Mouse (Mus musculus) heart, embryonic 16.5 days (tissue): Measurements from ENCODE around the gene Acbd4. TPM values are rescaled to one million over a fixed set of nuclear protein-coding genes. Genes with fewer than 3 reads are reported as not detected.
A peak's percentile ranks its signal among the peaks of the same experiment; 100 is the strongest.

ENCODE experiments used
- ATAC-seq: fragments of 200-750 bp; cut with Nextera tagmentation; replicated peaks from 2 replicates; pipeline ENCODE4 v1.8.0; 2017; ENCODE audit warnings: moderate number of reproducible peaks; ENCODE audit not compliant: insufficient read depth, low FRiP score; ENCODE audit errors: extremely low read depth
- H3K27ac ChIP-seq: fragments of 300-500 bp; sonication (generic); 2 replicates; pipeline ENCODE4 v1.5.1; 2014; ENCODE audit warnings: mild to moderate bottlenecking, low read length, control low read depth, moderate library complexity
- H3K27me3 ChIP-seq: fragments of 300-500 bp; sonication (generic); 2 replicates; pipeline ENCODE4 v1.6.1; 2014; ENCODE audit warnings: low read length, mixed read lengths; ENCODE audit not compliant: control insufficient read depth, insufficient read depth
- H3K36me3 ChIP-seq: fragments of 300-500 bp; sonication (generic); 2 replicates; pipeline ENCODE4 v1.6.1; 2014; ENCODE audit not compliant: control insufficient read depth, insufficient read depth
- H3K4me1 ChIP-seq: fragments of 300-500 bp; sonication (generic); 2 replicates; pipeline ENCODE4 v1.6.1; 2014; ENCODE audit warnings: low read length, mixed read lengths; ENCODE audit not compliant: control insufficient read depth, insufficient read depth
- H3K4me2 ChIP-seq: fragments of 300-500 bp; sonication (generic); 2 replicates; pipeline ENCODE4 v1.6.1; 2014; ENCODE audit warnings: low read depth, mild to moderate bottlenecking, control low read depth, low read length
- H3K4me3 ChIP-seq: fragments of 300-500 bp; sonication (generic); 2 replicates; pipeline ENCODE4 v1.5.1; 2014; ENCODE audit warnings: mild to moderate bottlenecking, control low read depth, low read length
- H3K9ac ChIP-seq: fragments of 300-500 bp; sonication (generic); 2 replicates; pipeline ENCODE4 v1.6.1; 2014; ENCODE audit warnings: low read length, control low read depth
- H3K9me3 ChIP-seq: fragments of 300-500 bp; sonication (generic); replicated peaks from 2 replicates; pipeline ENCODE4 v1.6.1; 2016; ENCODE audit warnings: low read length; ENCODE audit not compliant: control insufficient read depth
- WGBS: fragments of 180-500 bp; shearing (Covaris S2); extraction: QIAGEN DNeasy Blood & Tissue Kit; methylation state at CpG from one replicate; pipeline ENCODE4 v1.1.7; 2014; 5-methylcytosine and 5-hydroxymethylcytosine counted together
- polyA plus RNA-seq: library from polyadenylated mRNA; unstranded; fragments of >200 nt; fragmentation: Nextera tagmentation; extraction: Ambion mirVana; gene quantifications from 2 replicates; pipeline ENCODE4 v1.2.1, GENCODE M21; 2015

Gene Acbd4
- polyA plus RNA-seq, 1 experiment from 2014 or later = 21.8 TPM

DNA sequence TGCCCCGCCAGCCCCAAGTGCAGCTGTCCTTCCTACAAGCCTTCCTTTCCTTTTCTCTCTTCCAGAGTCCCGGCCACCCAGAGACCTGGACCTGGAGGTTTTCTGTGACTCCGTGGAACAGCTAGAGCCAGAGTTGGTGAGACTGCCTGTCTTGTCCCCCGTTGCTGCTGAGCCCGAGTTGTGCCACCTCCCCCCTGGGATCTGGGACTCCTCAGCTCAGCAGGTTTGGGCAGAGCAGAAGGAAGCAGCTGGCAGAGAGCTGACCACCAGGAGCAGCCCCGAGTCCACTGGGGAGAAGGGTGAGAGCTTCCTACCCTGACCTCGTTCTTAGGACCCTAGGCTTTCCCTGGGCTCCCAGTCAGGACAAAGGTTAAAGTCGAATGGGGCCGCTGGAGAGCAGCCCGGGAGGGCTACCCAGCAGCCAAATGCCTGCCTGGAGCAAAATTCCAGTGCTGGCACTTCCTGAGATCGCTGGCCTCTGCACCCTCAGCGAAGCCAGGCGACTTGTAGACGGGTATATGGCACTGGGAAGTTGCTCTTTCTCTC is 3.8 kb downstream of the Acbd4 start:
- H3K4me2 ChIP-seq = no peak overlapping the region

DNA sequence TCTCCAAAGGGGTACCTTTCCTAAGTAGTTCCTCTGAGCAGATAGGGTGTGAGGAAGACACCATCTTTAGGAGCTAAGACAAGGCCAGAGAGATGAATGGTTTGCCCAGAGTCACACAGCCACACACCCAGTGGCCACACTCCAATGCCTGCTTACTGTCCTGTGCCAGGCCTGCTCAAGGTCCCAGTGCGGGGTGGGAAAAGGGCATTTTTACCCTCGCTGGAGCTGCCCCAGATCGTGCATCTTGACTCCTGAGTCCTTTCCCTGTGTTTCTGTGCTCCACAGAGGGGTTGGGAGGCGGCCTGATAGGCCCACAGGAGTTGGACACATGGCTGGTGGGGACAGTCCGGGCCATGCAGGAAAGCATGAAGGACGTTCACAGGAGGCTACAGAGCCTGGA is 4.3 kb downstream of the Acbd4 start:
- 85% methylated on average over 6 of the region's 6 CpGs for WGBS
- no peaks in the 10 kb centered on the region; the same call in 1 of the 2 replicates for H3K36me3 ChIP-seq
- ATAC-seq = no peak
- no peaks in the 10 kb centered on the region for H3K27me3 ChIP-seq
- H3K4me3 ChIP-seq = no peak overlapping the region
- H3K9ac ChIP-seq = no peak overlapping the region
- peaks cover 12% of the 10 kb centered on the region for H3K4me1 ChIP-seq
- no peak overlapping the region for H3K27ac ChIP-seq
- H3K9me3 ChIP-seq = no peaks in the 10 kb centered on the region
- H3K4me2 ChIP-seq = no peak overlapping the region

More for the DNA sequence above, 3.8 kb downstream of the Acbd4 start:
- H3K36me3 ChIP-seq = no peaks in the 10 kb centered on the region; the same call in 1 of the 2 replicates
- H3K27me3 ChIP-seq = no peaks in the 10 kb centered on the region
- H3K4me1 ChIP-seq = peaks cover 15% of the 10 kb centered on the region
- H3K4me3 ChIP-seq = no peak overlapping the region
- 57% methylated on average over 14 of the region's 14 CpGs for WGBS
- no peak overlapping the region for H3K9ac ChIP-seq
- no peak for ATAC-seq
- H3K27ac ChIP-seq = no peak overlapping the region
- no peaks in the 10 kb centered on the region for H3K9me3 ChIP-seq

DNA sequence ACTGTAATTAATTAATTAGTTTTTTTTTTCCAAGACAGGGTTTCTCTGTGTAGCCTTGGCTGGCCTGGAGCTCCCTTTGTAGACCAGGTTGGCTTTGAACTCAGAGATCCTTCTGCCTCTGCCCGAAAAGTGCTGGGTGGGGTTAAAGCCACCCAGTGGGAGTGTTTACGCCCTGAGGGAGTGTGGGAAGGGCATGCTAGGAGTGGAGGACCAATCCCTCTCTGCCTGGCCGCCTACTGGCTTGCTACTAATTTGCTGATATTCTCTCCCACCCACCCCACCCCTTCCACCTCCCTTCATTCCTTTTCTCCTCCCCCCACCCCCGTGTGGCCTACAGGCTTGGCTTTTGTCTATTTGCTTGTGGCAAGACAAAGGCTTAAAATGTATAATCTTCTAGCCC is 4.9 kb downstream of the Acbd4 start:
- 70% methylated on average over 4 of the region's 4 CpGs for WGBS
- Histone ChIP-seq H3K4me2 (no peak overlapping the region), H3K9me3 (no peaks in the 10 kb centered on the region), H3K9ac (no peak overlapping the region), H3K4me3 (no peak overlapping the region), H3K36me3 (no peaks in the 10 kb centered on the region; the same call in 1 of the 2 replicates), H3K27me3 (no peaks in the 10 kb centered on the region), H3K27ac (no peak overlapping the region), H3K4me1 (peaks cover 15% of the 10 kb centered on the region)
- ATAC-seq = no peak

DNA sequence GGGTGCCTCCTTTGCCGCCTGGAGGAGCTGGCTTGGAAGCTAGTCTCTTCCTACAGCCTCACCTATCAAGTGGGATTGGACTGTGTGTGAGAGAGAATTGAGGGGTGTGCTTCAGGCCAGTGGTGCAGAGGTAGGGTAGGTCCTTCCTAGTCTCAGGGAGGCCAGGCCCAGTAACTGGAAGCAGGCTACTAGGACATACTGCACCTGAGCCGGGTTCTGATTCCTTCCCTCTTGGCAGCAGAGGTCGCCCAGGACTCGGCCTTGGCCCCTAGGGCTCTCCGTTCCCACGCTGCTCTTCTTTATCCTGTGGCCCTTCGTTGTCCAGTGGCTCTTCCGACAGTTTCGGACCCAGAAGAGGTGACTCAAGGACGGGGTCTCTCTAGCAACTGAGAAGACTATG is 9.8 kb downstream of the Acbd4 start:
- Histone ChIP-seq H3K27me3 (no peaks in the 10 kb centered on the region), H3K36me3 (no peaks in the 10 kb centered on the region; the same call in 1 of the 2 replicates), H3K27ac (peak overlapping the region; percentile 72), H3K4me1 (peaks cover 23% of the 10 kb centered on the region), H3K9ac (peak overlapping the region; percentile 77), H3K4me3 (peak overlapping the region; percentile 57), H3K4me2 (peak overlapping the region; percentile 85), H3K9me3 (no peaks in the 10 kb centered on the region)
- 26% methylated on average over 10 of the region's 10 CpGs for WGBS
- no peak for ATAC-seq

DNA sequence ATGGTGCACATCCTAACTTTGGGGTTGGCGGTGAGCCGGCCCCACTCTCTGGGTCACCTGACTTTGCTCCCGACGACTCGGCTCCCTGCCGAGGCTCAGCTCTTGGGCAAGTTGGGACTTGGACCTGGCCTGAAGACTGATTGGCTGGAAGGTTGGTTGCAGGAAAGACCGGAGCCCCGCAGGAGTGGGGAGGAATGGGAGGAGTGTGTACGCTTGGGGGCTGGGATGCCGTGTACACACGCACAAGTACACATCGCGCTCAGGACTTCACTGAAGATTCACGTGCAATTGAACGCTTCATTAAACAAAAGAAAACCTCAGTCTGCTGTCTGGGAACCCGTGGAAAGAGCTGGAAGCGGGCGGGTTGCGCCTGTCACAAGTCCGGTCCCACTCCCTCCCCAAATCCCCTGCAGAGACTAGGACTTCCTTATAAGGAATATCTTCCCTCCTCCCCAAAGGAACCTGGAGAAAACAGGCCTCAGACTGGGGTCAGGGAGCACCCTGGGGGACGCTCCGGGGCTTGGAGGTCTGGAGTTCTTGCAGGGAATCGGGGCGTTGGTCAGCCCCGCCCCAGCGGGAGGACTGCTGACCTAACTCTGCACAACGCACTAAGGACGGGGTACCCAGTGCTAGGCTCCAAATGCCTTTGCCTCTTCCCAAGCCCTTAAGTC is 10.5 kb downstream of the Acbd4 start:
- Histone ChIP-seq H3K4me1 (peaks cover 23% of the 10 kb centered on the region), H3K36me3 (no peaks in the 10 kb centered on the region), H3K27ac (peak overlapping the region; percentile 72), H3K4me3 (peak overlapping the region; percentile 57), H3K9ac (peak overlapping the region; percentile 77), H3K9me3 (no peaks in the 10 kb centered on the region), H3K27me3 (no peaks in the 10 kb centered on the region), H3K4me2 (peak overlapping the region; percentile 85)
- no peak for ATAC-seq
- WGBS = 3% methylated on average over 28 of the region's 28 CpGs

DNA sequence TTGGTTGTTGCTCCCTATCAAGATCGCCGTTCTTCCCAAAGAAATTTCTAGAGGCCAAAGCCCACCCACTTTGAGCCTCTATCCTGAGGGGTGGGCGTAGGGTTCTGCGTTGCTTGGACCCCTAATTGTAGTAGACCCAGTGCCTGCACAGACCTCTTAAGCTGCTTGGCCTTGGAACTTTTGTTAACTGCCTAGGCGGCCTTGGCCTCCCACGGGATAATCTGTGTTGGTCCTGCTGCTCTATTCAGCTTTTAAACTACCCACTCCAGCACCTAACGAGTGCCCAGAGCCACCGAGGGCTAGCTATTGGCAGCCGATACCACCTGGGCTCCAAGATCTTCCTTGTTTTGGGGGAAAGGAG is 11.1 kb downstream of the Acbd4 start:
- Histone ChIP-seq H3K36me3 (no peaks in the 10 kb centered on the region), H3K4me1 (peaks cover 23% of the 10 kb centered on the region), H3K27ac (peak overlapping the region; percentile 72), H3K4me2 (peak overlapping the region; percentile 85), H3K9ac (peak overlapping the region; percentile 77), H3K9me3 (no peaks in the 10 kb centered on the region), H3K27me3 (no peaks in the 10 kb centered on the region), H3K4me3 (peak overlapping the region; percentile 57)
- ATAC-seq = no peak
- 23% methylated on average over 9 of the region's 9 CpGs for WGBS

DNA sequence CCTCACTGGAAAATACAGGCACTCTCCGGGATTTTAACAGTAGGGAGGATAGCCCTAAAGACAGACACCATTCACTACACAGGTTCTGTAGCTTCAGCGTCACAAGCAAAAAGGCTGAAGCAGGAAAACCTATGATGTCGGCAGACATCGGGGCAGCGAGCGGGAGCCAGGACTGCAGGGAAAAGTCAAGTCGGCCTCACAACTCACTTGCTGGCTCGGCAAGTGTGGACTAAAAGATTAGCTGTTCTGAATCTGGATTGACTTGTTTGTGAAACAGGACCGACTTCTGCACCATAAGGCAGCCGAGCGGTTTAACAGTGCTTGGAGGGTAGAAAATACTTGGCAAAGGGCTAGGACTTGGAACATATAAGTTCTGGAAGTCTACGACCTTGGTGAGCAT is 11.5 kb downstream of the Acbd4 start:
- H3K4me2 ChIP-seq = no peak overlapping the region
- peaks cover 23% of the 10 kb centered on the region for H3K4me1 ChIP-seq
- H3K27ac ChIP-seq = peak overlapping the region; percentile 72
- no peaks in the 10 kb centered on the region for H3K27me3 ChIP-seq
- H3K4me3 ChIP-seq = no peak overlapping the region
- H3K9me3 ChIP-seq = no peaks in the 10 kb centered on the region
- H3K9ac ChIP-seq = peak overlapping the region; percentile 77; the same call in 1 of the 2 replicates
- no peaks in the 10 kb centered on the region for H3K36me3 ChIP-seq
- WGBS = 52% methylated on average over 12 of the region's 12 CpGs
- ATAC-seq = no peak

DNA sequence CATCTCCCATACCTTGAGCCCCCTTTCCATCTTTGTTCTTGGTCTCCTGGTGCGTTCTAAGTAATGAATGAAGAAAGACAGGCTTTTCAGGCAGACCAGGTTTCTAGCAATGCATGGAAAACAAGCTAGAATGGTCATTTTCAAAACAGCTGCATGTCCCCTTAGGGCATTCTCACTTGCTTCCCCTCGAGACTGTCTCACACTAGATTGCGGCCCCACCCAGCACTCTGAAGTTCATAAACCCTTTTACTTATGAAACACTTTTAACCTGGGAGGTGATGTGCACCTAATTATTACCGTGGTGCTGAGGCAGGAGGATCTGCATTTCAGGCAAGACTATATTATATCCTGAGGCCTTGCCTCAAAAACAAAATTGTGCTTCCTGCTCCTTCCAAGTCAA is 12.3 kb downstream of the Acbd4 start:
- no peak overlapping the region for H3K4me2 ChIP-seq
- H3K9me3 ChIP-seq = no peaks in the 10 kb centered on the region
- H3K4me1 ChIP-seq = peaks cover 29% of the 10 kb centered on the region
- ATAC-seq = no peak
- H3K9ac ChIP-seq = no peak overlapping the region
- H3K4me3 ChIP-seq = no peak overlapping the region
- H3K36me3 ChIP-seq = no peaks in the 10 kb centered on the region
- no peaks in the 10 kb centered on the region for H3K27me3 ChIP-seq
- no peak overlapping the region for H3K27ac ChIP-seq
- 86% methylated on average over 4 of the region's 4 CpGs for WGBS

DNA sequence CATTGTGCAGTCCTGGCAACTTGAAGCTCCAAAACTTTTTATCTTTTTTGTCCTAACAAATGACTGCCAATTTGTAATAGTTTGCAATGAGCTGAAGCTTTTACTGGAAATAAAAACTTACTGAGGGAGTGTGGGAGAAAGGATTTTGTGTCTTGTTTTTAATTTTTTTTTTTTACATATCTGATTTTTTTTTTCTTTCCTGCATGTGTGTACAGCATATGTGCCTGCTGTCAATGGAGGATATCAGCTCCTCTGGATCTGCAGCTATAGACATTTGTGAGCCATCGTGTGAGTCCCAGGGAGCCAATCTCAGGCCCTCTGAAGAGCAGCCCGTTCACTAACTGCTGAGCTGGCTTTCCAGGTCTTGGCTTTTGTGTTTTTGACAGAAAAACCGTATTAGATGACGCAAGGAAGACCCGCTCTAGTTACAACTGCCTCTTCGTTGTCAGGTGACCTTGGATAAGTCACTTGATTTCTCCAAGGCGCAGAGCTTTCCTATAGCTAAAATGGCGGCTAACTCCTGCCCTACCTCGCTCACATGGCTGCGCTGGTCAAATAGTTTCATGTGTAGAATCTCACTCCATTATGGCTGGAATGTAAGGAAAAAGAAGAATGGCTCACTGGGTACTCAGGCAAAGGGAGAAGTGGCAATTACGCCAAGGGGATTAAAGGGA is 12.9 kb downstream of the Acbd4 start:
- ATAC-seq = no peak
- Histone ChIP-seq H3K4me1 (peaks cover 33% of the 10 kb centered on the region), H3K4me2 (peak overlapping the region; percentile 83), H3K9ac (peak overlapping the region; percentile 87), H3K9me3 (no peaks in the 10 kb centered on the region), H3K4me3 (peak overlapping the region; percentile 62), H3K27me3 (no peaks in the 10 kb centered on the region), H3K36me3 (no peaks in the 10 kb centered on the region), H3K27ac (peak overlapping the region; percentile 90)
- WGBS = 89% methylated on average over 11 of the region's 11 CpGs
